Mouse (Mus musculus) heart, adult 8-10 months (tissue): Measurements from ENCODE around the gene Ccdc117. TPM values are rescaled to one million over a fixed set of nuclear protein-coding genes. Genes with fewer than 3 reads are reported as not detected.

Experiments
- total RNA-seq, 4 experiments: library from RNA; stranded (reverse); gene quantifications; 2 replicates each; pipeline ENCODE4 v1.2.4; 2022

The Ccdc117 gene
- total RNA-seq, 4 experiments from 2014 or later, result 19.8 to 27.1 (median 22.6) TPM

Other genes starting within 250 kb of the Ccdc117 start
- 1 to 10 TPM; 6.2 to 8.4 (median 7.7) TPM for gene Znrf3, start 97.3 kb downstream of the Ccdc117 start, total RNA-seq
- gene Xbp1, start 21.5 kb downstream of the Ccdc117 start, total RNA-seq, result 10 to 100 TPM; 53.5 to 76.4 (median 71.0) TPM
- not detected for gene Ankrd36, start 27.5 kb upstream of the Ccdc117 start, total RNA-seq
- gene Mrps24, start 173.5 kb upstream of the Ccdc117 start, total RNA-seq, result 100 to 1,000 TPM; 148 to 162 (median 150) TPM
- gene Urgcp, start 220.2 kb upstream of the Ccdc117 start, total RNA-seq, result 10 to 100 TPM; 57.3 to 69.8 (median 58.6) TPM
- gene Dbnl, start 246.3 kb upstream of the Ccdc117 start, total RNA-seq, result 10 to 100 TPM; 26.4 to 33.1 (median 28.8) TPM